Mouse (Mus musculus) G1E (cell line): ENCODE results near the gene Cog8. TPM values are rescaled to one million over a fixed set of nuclear protein-coding genes. Genes with fewer than 3 reads are reported as not detected.

Source experiments
- ATAC-seq: 2 replicates; pipeline ENCODE4 v1.8.0; 2016; ENCODE audit warnings: mild to moderate bottlenecking; ENCODE audit not compliant: insufficient number of reproducible peaks, poor library complexity, low FRiP score, severe bottlenecking; ENCODE audit errors: extremely low read depth
- DNase-seq: peaks from one replicate; pipeline ENCODE4 v3.0.0; 2012; ENCODE audit warnings: low spot score
- H3K27me3 ChIP-seq: 2 replicates; pipeline ENCODE4 v1.6.1; 2012; ENCODE audit warnings: mild to moderate bottlenecking, low read length, inconsistent platforms; ENCODE audit not compliant: insufficient read depth
- H3K36me3 ChIP-seq: replicated peaks from 2 replicates; pipeline ENCODE3; 2012; ENCODE audit warnings: mild to moderate bottlenecking, inconsistent platforms
- H3K4me1 ChIP-seq: 2 replicates; pipeline ENCODE4 v1.6.1; 2012; ENCODE audit warnings: low read depth, low read length, inconsistent platforms, mixed read lengths; ENCODE audit not compliant: insufficient read depth
- H3K4me3 ChIP-seq: 2 replicates; pipeline ENCODE4 v1.5.1; 2012; ENCODE audit warnings: low read depth, mild to moderate bottlenecking, inconsistent platforms, low read length, moderate library complexity, mixed read lengths
- H3K9me3 ChIP-seq: replicated peaks from 2 replicates; pipeline ENCODE4 v1.6.1; 2012; ENCODE audit warnings: inconsistent platforms
- CTCF ChIP-seq: IDR thresholded peaks from 2 replicates; pipeline ENCODE4 v1.5.1; 2012; ENCODE audit warnings: low read depth, low read length, inconsistent platforms, mixed read lengths
- GATA1 ChIP-seq: IDR thresholded peaks from 2 replicates; pipeline ENCODE4 v1.6.1; 2012; ENCODE audit warnings: borderline replicate concordance, low read length, inconsistent platforms, mixed read lengths
- GATA2 ChIP-seq: IDR thresholded peaks from 2 replicates; pipeline ENCODE4 v1.6.1; 2012; ENCODE audit warnings: low read depth, low read length, inconsistent platforms, borderline replicate concordance
- POLR2AphosphoS5 ChIP-seq: IDR thresholded peaks from 2 replicates; pipeline ENCODE4 v1.6.1; 2012; ENCODE audit warnings: low read depth, low read length, inconsistent platforms; ENCODE audit not compliant: insufficient replicate concordance
- TAL1 ChIP-seq: conservative IDR thresholded peaks from 2 replicates; pipeline ENCODE4 v1.6.1; 2012; ENCODE audit warnings: low read depth, low read length, inconsistent platforms, mixed read lengths
- polyA plus RNA-seq: library from polyadenylated mRNA; stranded (reverse); fragments of >175 nt; gene quantifications from 2 replicates; pipeline ENCODE4 v1.2.3, GENCODE M21; 2012
- total RNA-seq, 2 experiments: library from RNA; stranded (forward) in 1 of 2; stranded (reverse) in 1 of 2; fragments of 200-1000 nt in 1 of 2; fragments of >200 nt in 1 of 2; fragmentation: Nextera tagmentation in 1 of 2; gene quantifications; 2 replicates each; pipeline ENCODE4 v1.2.3; 2014 to 2017

Gene Cog8
- total and polyA plus RNA-seq, 3 experiments = 24.6 to 49.9 (median 29.4) TPM

- Histone ChIP-seq H3K27me3 (no peaks in the 10 kb centered on the region; the same call in 1 of the 2 replicates), H3K36me3 (peaks cover 28% of the 10 kb centered on the region), H3K4me1 (peaks cover 40% of the 10 kb centered on the region), H3K9me3 (no peaks in the 10 kb centered on the region), H3K4me3 (peak within 1 kb of the TSS; percentile 95)
- peak; percentile 49 for TF ChIP-seq CTCF
- TF ChIP-seq POLR2AphosphoS5 = no peak
- DNase-seq (peak; percentile 96), ATAC-seq (peak; percentile 91)
Observed at GRCm38 (mm10) chr8:107030650-107031576, 25.6 kb downstream of the Cog8 start, which contains the start of gene Vps4a. TSS of gene Vps4a (plus strand) at chr8:107031222.

- DNase-seq = no peak
- ATAC-seq = no peak
- H3K4me3 ChIP-seq = peak overlapping the region; percentile 36; the same call in 1 of the 2 replicates
- peaks cover 19% of the 10 kb centered on the region for H3K36me3 ChIP-seq
- H3K4me1 ChIP-seq = peaks cover 40% of the 10 kb centered on the region
- TF ChIP-seq POLR2AphosphoS5 (no peak), GATA1 (no peak), GATA2 (no peak), CTCF (no peak), TAL1 (no peak)
- H3K27me3 ChIP-seq = peaks cover 7% of the 10 kb centered on the region
- no peaks in the 10 kb centered on the region for H3K9me3 ChIP-seq
Observed at GRCm38 (mm10) chr8:107030058-107030457, 26.4 kb downstream of the Cog8 start.

DNA sequence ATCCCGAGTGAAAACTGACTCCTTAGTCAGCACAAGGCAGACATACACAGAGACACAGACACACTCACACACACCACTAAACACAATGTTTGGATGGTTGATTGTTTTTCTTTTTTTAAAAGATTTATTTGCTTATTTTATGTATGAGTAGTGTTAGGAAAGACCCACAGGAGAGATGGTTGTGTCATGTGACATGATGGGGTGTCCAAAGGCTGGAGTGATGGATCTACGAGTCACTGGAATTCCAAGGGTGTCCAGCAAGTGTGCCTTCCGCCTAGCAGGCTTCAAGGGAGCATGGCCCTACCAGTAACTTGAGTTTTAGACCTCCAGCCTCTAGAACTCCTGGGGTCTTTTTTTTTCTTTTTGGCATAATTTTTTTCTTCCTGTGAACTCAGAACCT lies 27.2 kb downstream of the Cog8 start:
- ATAC-seq (no peak), DNase-seq (no peak)
- Histone ChIP-seq H3K4me1 (peaks cover 39% of the 10 kb centered on the region), H3K4me3 (no peak overlapping the region), H3K27me3 (peaks cover 7% of the 10 kb centered on the region), H3K9me3 (no peaks in the 10 kb centered on the region), H3K36me3 (peaks cover 13% of the 10 kb centered on the region)
- TF ChIP-seq GATA2 = no peak
- TF ChIP-seq POLR2AphosphoS5 = no peak
- TF ChIP-seq GATA1 = no peak
- no peak for TF ChIP-seq CTCF
- TF ChIP-seq TAL1 = no peak

- H3K4me1 ChIP-seq = peaks cover 1% of the 10 kb centered on the region; the same call in 1 of the 2 replicates
- peaks cover 39% of the 10 kb centered on the region for H3K27me3 ChIP-seq
- TF ChIP-seq TAL1 (no peak), GATA2 (no peak), GATA1 (no peak), CTCF (no peak), POLR2AphosphoS5 (no peak)
- no peak for DNase-seq
- no peak overlapping the region for H3K4me3 ChIP-seq
- no peak for ATAC-seq
- H3K9me3 ChIP-seq = no peaks in the 10 kb centered on the region
- no peaks in the 10 kb centered on the region for H3K36me3 ChIP-seq
Observed at GRCm38 (mm10) chr8:107023479-107023878, 33.0 kb downstream of the Cog8 start.

GRCm38 (mm10) chr8:107014915-107015314 lies 41.6 kb downstream of the Cog8 start:
- DNase-seq = no peak
- no peaks in the 10 kb centered on the region for H3K4me1 ChIP-seq
- no peak for TF ChIP-seq POLR2AphosphoS5
- no peak for TF ChIP-seq CTCF
- TF ChIP-seq GATA2 = no peak
- TF ChIP-seq TAL1 = no peak
- TF ChIP-seq GATA1 = no peak

GRCm38 (mm10) chr8:107012666-107013065 lies 43.8 kb downstream of the Cog8 start:
- DNase-seq (no peak), ATAC-seq (no peak)
- Histone ChIP-seq H3K9me3 (no peaks in the 10 kb centered on the region), H3K36me3 (peaks cover 33% of the 10 kb centered on the region), H3K27me3 (peaks cover 3% of the 10 kb centered on the region; the same call in 1 of the 2 replicates), H3K4me1 (no peaks in the 10 kb centered on the region), H3K4me3 (no peak overlapping the region)
- TF ChIP-seq GATA1 (no peak), TAL1 (no peak), CTCF (no peak), POLR2AphosphoS5 (no peak), GATA2 (no peak)

More at GRCm38 (mm10) chr8:107014915-107015314, 41.6 kb downstream of the Cog8 start:
- Histone ChIP-seq H3K36me3 (peaks cover 24% of the 10 kb centered on the region), H3K4me3 (no peak overlapping the region), H3K9me3 (no peaks in the 10 kb centered on the region), H3K27me3 (peaks cover 13% of the 10 kb centered on the region)
- no peak for ATAC-seq

- ATAC-seq (no peak), DNase-seq (no peak)
- TF ChIP-seq TAL1 = no peak
- Histone ChIP-seq H3K36me3 (peaks cover 53% of the 10 kb centered on the region), H3K9me3 (no peaks in the 10 kb centered on the region), H3K4me3 (no peak overlapping the region), H3K4me1 (no peaks in the 10 kb centered on the region), H3K27me3 (no peaks in the 10 kb centered on the region)
Observed at GRCm38 (mm10) chr8:107007795-107008194, 48.7 kb downstream of the Cog8 start.
